Mouse (Mus musculus) limb, embryonic 12.5 days (tissue): ENCODE results near the gene Chrne. TPM values are rescaled to one million over a fixed set of nuclear protein-coding genes. Genes with fewer than 3 reads are reported as not detected.

Experiments used
- ATAC-seq: fragments of 200-750 bp; cut with Nextera tagmentation; 2 replicates; pipeline ENCODE4 v1.8.0; 2017; ENCODE audit warnings: low read depth, moderate TSS enrichment; ENCODE audit not compliant: insufficient number of reproducible peaks, insufficient read depth, low FRiP score, low TSS enrichment
- H3K27ac ChIP-seq: fragments of 300-500 bp; sonication (generic); 2 replicates; pipeline ENCODE4 v1.5.1; 2016; ENCODE audit warnings: mild to moderate bottlenecking, moderate library complexity
- H3K27me3 ChIP-seq: fragments of 300-500 bp; sonication (generic); 2 replicates; pipeline ENCODE4 v1.6.1; 2016; ENCODE audit warnings: mild to moderate bottlenecking, moderate library complexity
- H3K36me3 ChIP-seq: fragments of 300-500 bp; sonication (generic); 2 replicates; pipeline ENCODE4 v1.6.1; 2016; ENCODE audit warnings: mild to moderate bottlenecking, moderate library complexity
- H3K4me1 ChIP-seq: fragments of 300-500 bp; sonication (generic); replicated peaks from 2 replicates; pipeline ENCODE4 v1.6.1; 2016
- H3K4me2 ChIP-seq: fragments of 300-500 bp; sonication (generic); 2 replicates; pipeline ENCODE4 v1.6.1; 2016; ENCODE audit warnings: mild to moderate bottlenecking, moderate library complexity
- H3K4me3 ChIP-seq: fragments of 300-500 bp; sonication (generic); replicated peaks from 2 replicates; pipeline ENCODE4 v1.5.1; 2016; ENCODE audit warnings: mild to moderate bottlenecking
- H3K9ac ChIP-seq: fragments of 300-500 bp; sonication (generic); replicated peaks from 2 replicates; pipeline ENCODE4 v1.6.1; 2016; ENCODE audit warnings: mild to moderate bottlenecking, moderate library complexity
- H3K9me3 ChIP-seq: fragments of 300-500 bp; sonication (generic); 2 replicates; pipeline ENCODE4 v1.6.1; 2016; ENCODE audit warnings: mild to moderate bottlenecking, moderate library complexity
- WGBS: fragments of 180-500 bp; shearing (Covaris S2); methylation state at CpG from one replicate; pipeline ENCODE4 v1.1.7; 2016; 5-methylcytosine and 5-hydroxymethylcytosine counted together
- polyA plus RNA-seq: library from polyadenylated mRNA; unstranded; fragments of >200 nt; fragmentation: Nextera tagmentation; extraction: Ambion mirVana; gene quantifications from 2 replicates; pipeline ENCODE4 v1.2.1, GENCODE M21; 2016

The Chrne gene
- not detected in 2 replicates for polyA plus RNA-seq

GRCm38 (mm10) chr11:70619101-70619500, at the start of gene Chrne:
Chrne (minus strand) TSS chr11:70619216.
- no peak within 1 kb of the TSS for H3K4me3 ChIP-seq
- no peak within 1 kb of the TSS for H3K9ac ChIP-seq
- H3K36me3 ChIP-seq, result no peaks in the 10 kb centered on the region
- 7% methylated on average over 1 of the region's 1 CpGs for WGBS
- no peak within 1 kb of the TSS for H3K4me2 ChIP-seq
- H3K9me3 ChIP-seq, result no peaks in the 10 kb centered on the region
- H3K27me3 ChIP-seq, result peaks cover 18% of the 10 kb centered on the region
- ATAC-seq, result no peak
- no peak within 1 kb of the TSS for H3K27ac ChIP-seq
- H3K4me1 ChIP-seq, result peaks cover 15% of the 10 kb centered on the region

GRCm38 (mm10) chr11:70668335-70668770, 49.3 kb upstream of the Chrne start:
- Histone ChIP-seq H3K27ac (peak overlapping the region; percentile 97), H3K9me3 (no peaks in the 10 kb centered on the region), H3K27me3 (no peaks in the 10 kb centered on the region), H3K4me1 (peaks cover 26% of the 10 kb centered on the region), H3K4me2 (peak overlapping the region; percentile 67), H3K4me3 (peak overlapping the region; percentile 52), H3K36me3 (peaks cover 59% of the 10 kb centered on the region), H3K9ac (peak overlapping the region; percentile 58)
- ATAC-seq, result no peak; the same call in 1 of the 2 replicates
- under 1% methylated on average over 15 of the region's 15 CpGs for WGBS

GRCm38 (mm10) chr11:70667271-70668150, 48.5 kb upstream of the Chrne start:
- ATAC-seq, result no peak
- peaks cover 26% of the 10 kb centered on the region for H3K4me1 ChIP-seq
- WGBS, result 51% methylated on average over 14 of the region's 14 CpGs
- no peaks in the 10 kb centered on the region for H3K9me3 ChIP-seq
- H3K27me3 ChIP-seq, result no peaks in the 10 kb centered on the region
- peak overlapping the region; percentile 58 for H3K9ac ChIP-seq
- H3K36me3 ChIP-seq, result peaks cover 64% of the 10 kb centered on the region
- H3K27ac ChIP-seq, result peak overlapping the region; percentile 97
- peak overlapping the region; percentile 52 for H3K4me3 ChIP-seq
- peak overlapping the region; percentile 67 for H3K4me2 ChIP-seq

- H3K4me2 ChIP-seq, result no peak overlapping the region
- no peaks in the 10 kb centered on the region for H3K9me3 ChIP-seq
- 94% methylated on average over 8 of the region's 8 CpGs for WGBS
- H3K4me1 ChIP-seq, result peaks cover 26% of the 10 kb centered on the region
- H3K4me3 ChIP-seq, result no peak overlapping the region
- no peak overlapping the region for H3K27ac ChIP-seq
- H3K27me3 ChIP-seq, result no peaks in the 10 kb centered on the region
- H3K36me3 ChIP-seq, result peaks cover 64% of the 10 kb centered on the region
- no peak overlapping the region for H3K9ac ChIP-seq
- ATAC-seq, result no peak
Observed at GRCm38 (mm10) chr11:70666687-70667086, 47.7 kb upstream of the Chrne start.

GRCm38 (mm10) chr11:70664741-70665140, 45.7 kb upstream of the Chrne start:
- Histone ChIP-seq H3K4me3 (no peak overlapping the region), H3K4me2 (no peak overlapping the region), H3K36me3 (peaks cover 76% of the 10 kb centered on the region), H3K9ac (no peak overlapping the region), H3K4me1 (peaks cover 13% of the 10 kb centered on the region), H3K9me3 (no peaks in the 10 kb centered on the region), H3K27ac (no peak overlapping the region), H3K27me3 (no peaks in the 10 kb centered on the region)
- 93% methylated on average over 9 of the region's 9 CpGs for WGBS
- ATAC-seq, result no peak

GRCm38 (mm10) chr11:70663957-70664356, 44.9 kb upstream of the Chrne start:
- Histone ChIP-seq H3K27me3 (no peaks in the 10 kb centered on the region), H3K36me3 (peaks cover 81% of the 10 kb centered on the region), H3K9me3 (no peaks in the 10 kb centered on the region), H3K27ac (no peak overlapping the region), H3K9ac (no peak overlapping the region), H3K4me2 (no peak overlapping the region), H3K4me3 (no peak overlapping the region), H3K4me1 (peaks cover 15% of the 10 kb centered on the region)
- ATAC-seq, result no peak
- WGBS, result 93% methylated on average over 6 of the region's 6 CpGs

- Histone ChIP-seq H3K9me3 (no peaks in the 10 kb centered on the region), H3K9ac (no peak overlapping the region), H3K27ac (no peak overlapping the region), H3K36me3 (peaks cover 81% of the 10 kb centered on the region), H3K4me2 (no peak overlapping the region), H3K27me3 (no peaks in the 10 kb centered on the region), H3K4me1 (peaks cover 22% of the 10 kb centered on the region), H3K4me3 (no peak overlapping the region)
- ATAC-seq, result no peak
- WGBS, result 94% methylated on average over 8 of the region's 8 CpGs
Observed at GRCm38 (mm10) chr11:70663101-70663500, 44.1 kb upstream of the Chrne start.

GRCm38 (mm10) chr11:70660571-70660970, 41.6 kb upstream of the Chrne start:
- H3K9ac ChIP-seq, result no peak overlapping the region
- H3K27ac ChIP-seq, result no peak overlapping the region
- no peaks in the 10 kb centered on the region for H3K27me3 ChIP-seq
- peaks cover 63% of the 10 kb centered on the region for H3K36me3 ChIP-seq
- 83% methylated on average over 8 of the region's 8 CpGs for WGBS
- ATAC-seq, result no peak
- no peaks in the 10 kb centered on the region for H3K9me3 ChIP-seq
- no peak overlapping the region for H3K4me2 ChIP-seq
- peaks cover 33% of the 10 kb centered on the region for H3K4me1 ChIP-seq
- no peak overlapping the region for H3K4me3 ChIP-seq

- no peak for ATAC-seq
- Histone ChIP-seq H3K36me3 (peaks cover 47% of the 10 kb centered on the region), H3K4me2 (no peak overlapping the region; the same call in 1 of the 2 replicates), H3K9ac (no peak overlapping the region), H3K4me3 (no peak overlapping the region), H3K4me1 (peaks cover 35% of the 10 kb centered on the region), H3K9me3 (no peaks in the 10 kb centered on the region), H3K27me3 (no peaks in the 10 kb centered on the region), H3K27ac (no peak overlapping the region)
- WGBS, result 75% methylated on average over 8 of the region's 8 CpGs
Observed at GRCm38 (mm10) chr11:70658942-70659341, 39.9 kb upstream of the Chrne start.

GRCm38 (mm10) chr11:70658521-70658920, 39.5 kb upstream of the Chrne start:
- Histone ChIP-seq H3K36me3 (peaks cover 42% of the 10 kb centered on the region), H3K4me2 (peak overlapping the region; percentile 97; the same call in 1 of the 2 replicates), H3K9me3 (no peaks in the 10 kb centered on the region), H3K27ac (0 out of 2 replicates have a peak overlapping the region, but pooled peaks have one; percentile 98), H3K4me1 (peaks cover 35% of the 10 kb centered on the region), H3K27me3 (no peaks in the 10 kb centered on the region), H3K9ac (no peak overlapping the region), H3K4me3 (no peak overlapping the region)
- ATAC-seq, result no peak
- WGBS, result 80% methylated on average over 5 of the region's 5 CpGs

GRCm38 (mm10) chr11:70657991-70658390, 39.0 kb upstream of the Chrne start:
- Histone ChIP-seq H3K4me2 (peak overlapping the region; percentile 97), H3K4me3 (0 out of 2 replicates have a peak overlapping the region, but pooled peaks have one; percentile 11), H3K27ac (peak overlapping the region; percentile 98; the same call in 1 of the 2 replicates), H3K4me1 (peaks cover 36% of the 10 kb centered on the region), H3K9ac (0 out of 2 replicates have a peak overlapping the region, but pooled peaks have one; percentile 37), H3K36me3 (peaks cover 39% of the 10 kb centered on the region), H3K9me3 (no peaks in the 10 kb centered on the region), H3K27me3 (no peaks in the 10 kb centered on the region)
- ATAC-seq, result no peak
- 55% methylated on average over 9 of the region's 9 CpGs for WGBS
